Mouse (Mus musculus): ENCODE results near the gene Dhx16. TPM values are rescaled to one million over a fixed set of nuclear protein-coding genes. Genes with fewer than 3 reads are reported as not detected.

Gene Dhx16
- polyA plus RNA-seq, 1 experiment from 2014 or later = 14.2 TPM

DNA sequence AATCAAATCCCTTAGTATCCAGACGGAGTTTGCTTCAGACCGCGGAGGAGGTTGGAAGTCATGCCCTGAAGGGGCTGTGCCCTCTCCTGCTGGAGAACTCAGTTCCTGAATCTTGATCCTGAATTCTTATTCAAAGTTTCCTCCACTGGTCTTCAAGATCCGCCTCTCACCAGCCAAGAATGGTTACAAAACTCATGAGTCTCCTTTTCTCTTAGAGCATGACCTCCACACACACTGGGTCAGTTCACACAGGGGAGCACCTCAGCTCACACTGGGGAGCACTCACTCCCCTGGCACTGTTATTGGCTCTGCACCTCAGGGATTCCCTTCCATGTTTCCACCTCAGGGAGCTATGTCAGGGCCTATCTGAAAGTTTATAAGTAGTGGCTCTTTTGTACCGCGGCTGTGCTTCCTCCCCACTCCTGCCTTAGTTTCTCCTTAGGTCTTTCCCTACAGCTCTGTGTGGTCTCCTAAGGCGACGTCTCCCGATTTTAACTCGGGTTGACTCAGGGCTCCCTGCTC lies 14.7 kb upstream of the Dhx16 start:
- no peaks in the 10 kb centered on the region; the same call in 1 of the 2 replicates for H3K4me1 ChIP-seq (replicated peaks; ENCODE audit: control insufficient read depth, insufficient read depth)

DNA sequence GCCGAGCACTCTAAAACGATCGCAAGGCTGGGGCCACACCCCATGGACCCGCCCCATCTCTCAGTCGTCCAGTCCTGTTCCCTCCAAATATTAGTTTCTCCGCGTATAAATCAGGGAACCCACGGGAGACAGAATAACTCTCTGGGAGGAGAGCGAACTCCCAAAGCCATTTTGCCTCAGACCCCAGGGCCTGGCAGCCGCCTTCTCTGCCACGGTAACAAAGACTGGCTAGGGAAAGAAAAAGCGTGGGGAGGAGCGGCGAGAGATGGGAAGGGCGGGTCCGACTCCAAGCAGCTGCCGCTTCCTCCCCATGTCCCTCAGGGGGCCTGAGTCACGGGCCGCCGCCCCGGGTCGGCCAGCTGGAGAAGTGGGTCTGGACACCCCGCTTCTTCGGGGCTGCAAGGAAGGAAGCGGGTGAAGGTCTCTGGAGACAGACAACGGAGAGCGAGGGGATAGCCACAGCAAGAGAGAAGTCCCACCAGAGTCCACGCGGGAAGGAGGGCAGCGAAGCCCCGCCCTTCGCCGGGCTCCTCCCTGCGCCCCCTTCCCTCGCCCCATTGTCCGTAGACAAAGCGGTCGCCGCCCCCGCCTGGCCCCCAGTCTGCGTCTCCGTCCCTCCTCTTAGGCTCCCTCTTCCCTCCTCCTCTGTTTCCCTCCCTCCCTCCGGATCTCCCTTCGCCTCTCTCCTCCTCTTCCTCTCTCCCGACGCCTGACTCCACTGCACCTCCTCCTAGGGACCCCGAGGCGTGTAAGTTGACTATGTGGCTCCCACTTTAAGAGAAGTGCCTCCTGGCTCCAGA lies 13.9 kb upstream of the Dhx16 start, which contains the start of gene Ppp1r18:
Gene Ppp1r18, plus strand, starts transcription at position 113 of the 800 bp plus-strand sequence.
- peak; percentile 51; the same call in 1 of the 2 replicates for ATAC-seq (ENCODE audit: low FRiP score, low TSS enrichment)
- TF ChIP-seq EP300 (optimal IDR thresholded peaks at IDR 0.05) = peak; percentile 62
- 0 out of 2 replicates have a peak, but pooled peaks have one; percentile 6 for TF ChIP-seq CTCF (IDR thresholded peaks at IDR 0.05; ENCODE audit: low read depth)
- H3K4me3 ChIP-seq (ENCODE audit: low read depth, low read length) = peak within 1 kb of the TSS; percentile 60
- H3K36me3 ChIP-seq (ENCODE audit: control insufficient read depth, insufficient read depth, low read length) = no peaks in the 10 kb centered on the region
- peak within 1 kb of the TSS; percentile 85 for H3K4me2 ChIP-seq (replicated peaks; ENCODE audit: low read depth)
- H3K9ac ChIP-seq (ENCODE audit: low read length) = peak within 1 kb of the TSS; percentile 77
- no peaks in the 10 kb centered on the region for H3K27me3 ChIP-seq (ENCODE audit: control insufficient read depth, insufficient read depth, low read length)
- peak; percentile 68 for DNase-seq (ENCODE audit: low spot score)
- peak within 1 kb of the TSS; percentile 94 for H3K27ac ChIP-seq (replicated peaks)
- H3K4me1 ChIP-seq (replicated peaks; ENCODE audit: control insufficient read depth, insufficient read depth) = peaks cover 3% of the 10 kb centered on the region; the same call in 1 of the 2 replicates
- no peaks in the 10 kb centered on the region for H3K9me3 ChIP-seq (ENCODE audit: control insufficient read depth, low read length)
- 2% methylated on average over 44 of the region's 48 CpGs for WGBS

More for the DNA sequence above, 14.7 kb upstream of the Dhx16 start:
- WGBS = 27% methylated on average over 10 of the region's 10 CpGs
- H3K9ac ChIP-seq (ENCODE audit: low read length) = peak overlapping the region; percentile 77; the same call in 1 of the 2 replicates
- no peaks in the 10 kb centered on the region for H3K36me3 ChIP-seq (ENCODE audit: control insufficient read depth, insufficient read depth, low read length)
- H3K4me2 ChIP-seq (replicated peaks; ENCODE audit: low read depth) = peak overlapping the region; percentile 85
- ATAC-seq (ENCODE audit: low FRiP score, low TSS enrichment) (no peak), DNase-seq (ENCODE audit: low spot score) (no peak)
- H3K27me3 ChIP-seq (ENCODE audit: control insufficient read depth, insufficient read depth, low read length) = no peaks in the 10 kb centered on the region
- peak overlapping the region; percentile 94 for H3K27ac ChIP-seq (replicated peaks)
- TF ChIP-seq CTCF (IDR thresholded peaks at IDR 0.05; ENCODE audit: low read depth) = no peak
- TF ChIP-seq EP300 (optimal IDR thresholded peaks at IDR 0.05) = no peak
- H3K9me3 ChIP-seq (ENCODE audit: control insufficient read depth, low read length) = no peaks in the 10 kb centered on the region
- peak overlapping the region; percentile 60 for H3K4me3 ChIP-seq (ENCODE audit: low read depth, low read length)

DNA sequence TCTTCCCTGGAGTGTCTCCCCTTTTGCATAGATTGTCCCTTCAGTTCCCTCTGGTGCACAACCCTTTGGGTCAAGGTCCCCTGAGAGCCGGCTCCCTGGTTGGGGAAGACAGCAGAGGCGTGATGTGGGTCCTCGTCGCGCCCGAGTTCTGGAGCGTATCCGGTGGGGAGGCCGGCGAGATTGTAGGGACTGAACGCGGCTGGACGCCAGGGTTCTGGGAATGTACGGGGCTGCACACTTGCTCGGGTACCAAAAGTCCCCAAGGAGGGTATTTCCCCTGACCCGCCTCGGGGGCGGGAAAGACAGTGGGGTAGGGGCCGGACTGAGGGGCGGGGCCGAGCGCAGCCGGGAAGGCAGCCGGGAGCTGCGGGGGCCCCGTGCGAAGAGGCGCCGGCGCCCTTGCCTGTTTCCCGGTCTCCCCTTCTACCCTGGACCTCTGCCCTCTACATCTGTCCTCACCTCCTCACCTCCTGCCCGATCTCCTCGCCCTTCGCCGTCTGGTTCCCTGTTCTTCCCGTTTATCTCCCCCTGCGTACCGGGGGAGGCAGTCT lies 13.3 kb upstream of the Dhx16 start:
- DNase-seq (ENCODE audit: low spot score) (peak; percentile 53), ATAC-seq (ENCODE audit: low FRiP score, low TSS enrichment) (peak; percentile 35; the same call in 1 of the 2 replicates)
- H3K4me1 ChIP-seq (replicated peaks; ENCODE audit: control insufficient read depth, insufficient read depth) = peaks cover 3% of the 10 kb centered on the region; the same call in 1 of the 2 replicates
- H3K4me3 ChIP-seq (ENCODE audit: low read depth, low read length) = peak overlapping the region; percentile 60
- peak overlapping the region; percentile 94 for H3K27ac ChIP-seq (replicated peaks)
- no peaks in the 10 kb centered on the region for H3K36me3 ChIP-seq (ENCODE audit: control insufficient read depth, insufficient read depth, low read length)
- WGBS = under 1% methylated on average over 38 of the region's 38 CpGs
- no peaks in the 10 kb centered on the region for H3K9me3 ChIP-seq (ENCODE audit: control insufficient read depth, low read length)
- H3K4me2 ChIP-seq (replicated peaks; ENCODE audit: low read depth) = peak overlapping the region; percentile 85
- TF ChIP-seq CTCF (IDR thresholded peaks at IDR 0.05; ENCODE audit: low read depth) (no peak), EP300 (optimal IDR thresholded peaks at IDR 0.05) (no peak)
- no peaks in the 10 kb centered on the region for H3K27me3 ChIP-seq (ENCODE audit: control insufficient read depth, insufficient read depth, low read length)
- peak overlapping the region; percentile 77 for H3K9ac ChIP-seq (ENCODE audit: low read length)

DNA sequence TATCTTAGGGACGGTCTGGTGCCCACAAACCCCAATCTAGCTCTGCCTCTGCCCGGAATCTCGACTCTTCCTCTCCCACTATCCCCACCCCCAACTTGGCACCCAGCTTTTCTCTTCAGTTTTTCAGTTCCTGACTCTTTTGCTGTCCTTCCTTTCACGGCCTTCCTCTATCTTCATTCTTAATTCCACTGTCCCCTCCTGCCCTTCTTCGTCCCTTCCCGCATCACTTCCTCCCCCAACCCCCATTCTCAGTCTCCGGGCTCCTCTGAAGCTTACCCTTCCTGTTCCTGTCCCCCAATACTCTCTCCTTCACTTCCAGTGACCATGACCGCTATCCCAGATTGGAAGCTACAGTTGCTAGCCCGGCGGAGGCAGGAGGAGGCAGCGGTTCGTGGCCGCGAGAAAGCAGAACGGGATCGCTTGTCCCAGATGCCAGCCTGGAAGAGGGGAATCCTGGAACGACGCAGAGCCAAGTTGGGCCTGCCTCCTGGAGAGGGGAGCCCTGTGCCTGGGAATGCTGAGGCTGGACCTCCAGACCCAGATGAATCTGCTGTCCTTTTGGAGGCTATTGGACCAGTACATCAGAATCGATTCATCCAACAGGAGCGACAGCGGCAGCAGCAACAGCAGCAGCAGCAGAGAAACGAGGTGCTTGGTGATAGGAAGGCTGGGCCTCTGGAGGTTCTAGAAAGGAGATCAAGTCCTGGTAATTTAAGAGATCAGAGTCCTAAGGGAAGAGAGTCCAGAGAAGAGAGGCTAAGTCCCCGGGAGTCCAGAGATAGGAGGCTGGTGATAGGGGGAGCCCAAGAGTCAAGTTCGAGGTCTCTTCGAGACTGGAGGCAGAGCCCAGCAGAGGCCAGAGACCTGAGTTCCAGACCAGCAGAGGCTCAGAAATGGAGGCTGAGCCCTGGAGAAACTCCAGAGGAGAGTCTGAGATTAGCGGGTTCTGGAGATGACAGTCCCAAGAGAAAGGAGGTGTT lies 12.4 kb upstream of the Dhx16 start:
- H3K9ac ChIP-seq (ENCODE audit: low read length) = peak overlapping the region; percentile 77
- no peaks in the 10 kb centered on the region for H3K27me3 ChIP-seq (ENCODE audit: control insufficient read depth, insufficient read depth, low read length)
- H3K27ac ChIP-seq (replicated peaks) = peak overlapping the region; percentile 94
- DNase-seq (ENCODE audit: low spot score) (no peak), ATAC-seq (ENCODE audit: low FRiP score, low TSS enrichment) (no peak)
- 12% methylated on average over 26 of the region's 26 CpGs for WGBS
- peak overlapping the region; percentile 60 for H3K4me3 ChIP-seq (ENCODE audit: low read depth, low read length)
- peaks cover 3% of the 10 kb centered on the region; the same call in 1 of the 2 replicates for H3K4me1 ChIP-seq (replicated peaks; ENCODE audit: control insufficient read depth, insufficient read depth)
- no peaks in the 10 kb centered on the region for H3K36me3 ChIP-seq (ENCODE audit: control insufficient read depth, insufficient read depth, low read length)
- no peaks in the 10 kb centered on the region for H3K9me3 ChIP-seq (ENCODE audit: control insufficient read depth, low read length)
- peak overlapping the region; percentile 85 for H3K4me2 ChIP-seq (replicated peaks; ENCODE audit: low read depth)
- TF ChIP-seq CTCF (IDR thresholded peaks at IDR 0.05; ENCODE audit: low read depth) (peak; percentile 47), EP300 (optimal IDR thresholded peaks at IDR 0.05) (no peak)

DNA sequence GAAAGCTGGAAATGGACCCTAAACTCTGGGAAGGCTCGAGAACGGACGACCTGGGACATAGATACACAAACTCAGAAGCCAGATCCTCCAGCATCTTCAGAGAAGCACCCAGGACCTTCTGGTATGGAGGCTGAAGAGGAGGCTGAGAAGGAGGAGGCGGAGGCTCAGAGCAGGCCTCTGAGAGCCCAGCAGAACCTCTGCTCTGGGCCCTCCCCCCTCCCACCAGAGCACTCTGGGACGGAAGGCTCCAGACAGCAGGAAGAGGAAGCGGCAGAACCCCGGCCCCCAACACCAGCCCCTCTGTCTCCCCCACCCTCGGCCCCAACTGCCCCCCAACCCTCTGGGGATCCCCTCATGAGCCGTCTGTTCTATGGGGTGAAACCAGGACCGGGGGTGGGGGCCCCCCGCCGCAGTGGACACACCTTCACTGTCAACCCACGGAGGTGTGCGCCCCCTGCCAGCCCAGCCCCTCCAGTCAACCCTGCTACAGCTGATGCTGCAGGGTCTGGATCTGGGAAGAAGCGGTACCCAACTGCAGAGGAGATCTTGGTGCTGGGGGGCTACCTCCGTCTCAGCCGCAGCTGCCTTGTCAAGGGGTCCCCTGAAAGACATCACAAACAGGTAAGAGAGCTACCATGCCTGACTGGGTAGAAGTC lies 11.3 kb upstream of the Dhx16 start:
- 17% methylated on average over 15 of the region's 17 CpGs for WGBS
- DNase-seq (ENCODE audit: low spot score) = no peak
- Histone ChIP-seq H3K27me3 (ENCODE audit: control insufficient read depth, insufficient read depth, low read length) (no peaks in the 10 kb centered on the region), H3K36me3 (ENCODE audit: control insufficient read depth, insufficient read depth, low read length) (no peaks in the 10 kb centered on the region), H3K4me3 (ENCODE audit: low read depth, low read length) (peak overlapping the region; percentile 60), H3K9ac (ENCODE audit: low read length) (peak overlapping the region; percentile 77), H3K4me2 (replicated peaks; ENCODE audit: low read depth) (peak overlapping the region; percentile 85), H3K9me3 (ENCODE audit: control insufficient read depth, low read length) (no peaks in the 10 kb centered on the region), H3K4me1 (replicated peaks; ENCODE audit: control insufficient read depth, insufficient read depth) (peaks cover 3% of the 10 kb centered on the region; the same call in 1 of the 2 replicates), H3K27ac (replicated peaks) (peak overlapping the region; percentile 94)
- no peak for ATAC-seq (ENCODE audit: low FRiP score, low TSS enrichment)
- TF ChIP-seq EP300 (optimal IDR thresholded peaks at IDR 0.05) (no peak), CTCF (IDR thresholded peaks at IDR 0.05; ENCODE audit: low read depth) (no peak)
